Mouse (Mus musculus): ENCODE data around the gene Pex6. TPM values are rescaled to one million over a fixed set of nuclear protein-coding genes. Genes with fewer than 3 reads are reported as not detected.

The Pex6 gene
- 0.82 TPM for polyA plus RNA-seq (2014; fragmentation: Illumina TruSeq; extraction: RNeasy Lipid Tissue Mini Kit (QIAGEN cat#74804); ENCODE audit: low read depth, low replicate concordance)

DNA sequence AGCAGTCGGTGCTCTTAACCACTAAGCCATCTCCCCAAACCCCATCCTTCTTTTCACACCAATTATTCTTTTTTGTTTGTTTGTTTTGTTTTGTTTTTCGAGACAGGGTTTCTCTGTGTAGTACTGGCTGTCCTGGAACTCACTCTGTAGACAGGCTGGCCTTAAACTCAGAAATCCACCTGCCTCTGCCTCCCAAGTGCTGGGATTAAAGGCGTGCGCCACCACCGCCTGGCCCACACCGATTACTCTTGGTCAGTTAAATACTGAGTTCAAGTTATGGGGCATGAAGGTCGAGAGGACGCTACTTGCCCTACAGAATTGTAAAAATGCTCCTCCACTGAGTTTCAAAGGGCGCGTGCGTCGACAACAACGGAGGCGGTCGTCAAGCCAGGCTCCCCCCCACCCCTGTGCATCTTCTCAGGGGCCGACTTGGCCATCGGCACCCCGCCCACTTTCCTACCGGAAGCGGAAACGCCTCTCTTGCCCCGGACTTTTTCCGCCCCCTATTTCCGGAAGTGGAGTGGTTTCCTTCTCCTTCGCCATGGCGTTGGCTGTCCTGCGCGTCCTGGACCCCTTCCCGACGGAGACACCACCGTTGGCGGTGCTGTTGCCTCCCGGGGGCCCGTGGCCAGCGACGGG, at the start of gene Pex6:
Pex6 (plus strand) TSS at position 505 of the 639 bp plus-strand sequence.

DNA sequence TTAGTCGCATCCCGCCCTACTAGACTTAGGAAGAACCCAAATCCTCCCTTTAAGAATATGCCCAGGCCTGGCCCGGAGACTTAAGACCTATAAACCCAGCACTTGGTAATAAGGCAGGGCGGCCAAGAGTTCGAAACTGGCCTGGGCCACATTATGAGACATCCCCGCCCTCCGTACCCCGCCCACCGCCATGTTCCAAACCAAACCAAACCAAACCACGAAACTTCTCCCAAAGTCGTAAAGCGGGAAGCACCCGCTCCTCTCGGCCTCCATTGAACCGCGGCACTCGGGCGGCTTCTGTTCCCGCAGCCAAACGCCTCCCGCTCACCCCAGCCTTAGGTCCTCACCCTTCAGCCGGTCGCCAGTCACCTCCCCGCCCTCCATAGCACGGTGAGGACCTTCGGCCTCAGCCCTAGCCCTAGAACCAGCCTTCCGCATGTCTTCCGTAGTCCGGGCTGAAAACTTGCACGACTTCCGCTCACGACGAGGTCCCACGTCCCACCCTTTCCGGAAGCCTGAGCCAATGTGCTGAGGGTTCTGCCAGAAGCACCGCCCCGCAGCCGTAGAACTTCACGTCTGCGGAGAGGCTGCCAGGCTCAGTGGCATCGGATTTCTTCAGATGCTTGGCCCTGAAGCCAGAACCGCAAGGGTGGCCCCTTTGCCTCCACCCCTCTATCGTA, 37.3 kb upstream of the Pex6 start, which contains the start of gene Rrp36:
Rrp36 (minus strand) TSS at position 503 of the 680 bp plus-strand sequence.

DNA sequence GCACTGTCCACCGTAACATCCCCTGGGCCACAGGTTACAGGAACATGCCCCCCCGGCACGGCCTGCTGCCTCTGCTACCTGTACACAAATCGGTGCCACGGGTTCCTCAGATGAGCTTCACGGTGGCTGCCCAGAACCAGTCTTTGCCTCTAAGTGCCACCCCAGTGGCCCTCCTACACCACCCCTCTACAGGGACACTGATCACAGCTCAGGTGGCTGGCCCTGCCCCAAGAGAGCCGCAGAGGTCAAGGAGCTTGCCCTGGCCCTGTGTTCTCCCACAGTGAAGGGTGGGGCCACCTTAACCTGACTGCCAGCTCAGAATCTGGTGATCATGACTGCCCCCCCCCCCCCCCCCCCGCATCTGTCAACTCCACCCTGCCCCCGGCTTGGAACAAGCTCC, 32.8 kb upstream of the Pex6 start, which contains the start of gene Mea1:
Mea1 (plus strand) TSS at position 378 of the 400 bp plus-strand sequence.

DNA sequence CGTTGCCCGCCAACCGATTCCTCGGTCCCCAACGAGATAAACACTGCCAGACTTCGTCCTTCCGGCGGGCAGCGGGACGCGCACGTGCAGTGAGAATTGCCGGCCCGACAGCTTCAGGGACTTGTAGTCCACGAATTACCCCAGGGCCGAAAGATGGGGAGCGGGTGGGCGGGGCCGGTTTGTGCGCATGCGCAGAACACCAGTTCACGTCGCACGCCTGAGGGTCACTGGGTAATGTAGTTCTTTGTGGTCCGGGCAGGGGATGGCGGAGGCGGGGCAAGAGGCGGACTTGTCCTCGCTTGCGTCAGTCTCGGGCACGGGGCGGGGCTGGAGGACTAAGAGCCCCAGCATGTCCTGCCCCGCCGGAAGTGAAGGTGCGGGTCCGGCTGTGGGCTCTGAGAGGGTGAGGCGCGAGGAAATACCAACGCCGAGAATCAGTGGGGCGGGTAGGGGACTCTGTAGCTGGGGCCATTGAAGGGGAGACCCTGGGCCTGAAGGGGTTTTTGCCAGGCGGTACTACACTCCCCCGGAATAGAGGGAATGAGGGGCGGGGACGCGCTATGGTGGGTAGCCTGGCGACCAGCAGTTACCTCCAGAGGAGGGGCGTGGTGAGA, 30.4 kb upstream of the Pex6 start, which contains the start of gene Klhdc3:
Klhdc3 (minus strand) TSS at position 155 of the 614 bp plus-strand sequence.

DNA sequence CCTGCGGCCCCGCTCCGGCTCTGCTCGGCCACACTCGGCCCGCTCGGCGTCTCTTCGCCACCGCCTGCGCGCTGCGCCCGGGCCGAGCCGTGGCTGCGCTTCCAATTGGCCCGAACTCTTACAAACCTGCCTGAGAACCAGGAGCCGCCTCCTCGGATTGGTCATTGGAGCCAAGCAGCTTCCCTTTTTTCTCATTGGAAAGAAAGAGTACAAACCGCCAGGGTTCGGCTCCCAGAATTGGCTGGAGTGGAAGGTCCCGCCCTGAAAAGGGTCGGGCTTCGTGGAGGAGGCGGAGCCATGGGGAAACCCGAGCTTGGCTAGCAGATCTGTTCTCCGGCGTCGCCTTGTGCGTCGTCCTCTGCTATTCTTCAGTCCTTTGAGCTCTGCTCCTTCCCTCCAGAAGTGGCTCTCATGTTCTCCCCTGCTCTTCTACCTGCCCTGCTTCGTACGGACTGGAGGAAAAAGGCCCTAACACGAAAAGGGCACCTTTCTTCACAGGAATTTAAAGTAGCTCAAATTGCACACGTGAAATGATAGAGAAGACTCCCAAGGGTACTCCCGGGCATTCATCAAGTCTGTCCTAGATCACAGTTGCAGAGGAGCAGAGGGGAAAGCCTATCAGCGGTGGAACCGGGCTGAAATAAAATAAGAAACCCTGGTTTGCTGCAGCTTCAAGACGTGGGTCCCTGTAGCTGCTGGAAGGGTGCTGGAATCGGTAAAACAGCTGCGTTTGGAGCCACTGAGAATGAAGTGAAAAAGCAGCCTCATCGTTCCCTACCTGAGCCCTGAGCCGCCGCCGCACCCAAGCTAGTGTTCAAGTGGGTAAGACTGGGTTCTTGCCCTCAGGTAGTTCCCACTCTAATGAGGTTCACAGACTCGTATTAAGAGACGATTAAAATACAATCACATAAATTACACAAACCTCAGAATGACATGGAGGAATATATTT, 6.1 kb upstream of the Pex6 start, which contains the start of gene Ppp2r5d:
Ppp2r5d (minus strand) TSS at position 225 of the 949 bp plus-strand sequence.

DNA sequence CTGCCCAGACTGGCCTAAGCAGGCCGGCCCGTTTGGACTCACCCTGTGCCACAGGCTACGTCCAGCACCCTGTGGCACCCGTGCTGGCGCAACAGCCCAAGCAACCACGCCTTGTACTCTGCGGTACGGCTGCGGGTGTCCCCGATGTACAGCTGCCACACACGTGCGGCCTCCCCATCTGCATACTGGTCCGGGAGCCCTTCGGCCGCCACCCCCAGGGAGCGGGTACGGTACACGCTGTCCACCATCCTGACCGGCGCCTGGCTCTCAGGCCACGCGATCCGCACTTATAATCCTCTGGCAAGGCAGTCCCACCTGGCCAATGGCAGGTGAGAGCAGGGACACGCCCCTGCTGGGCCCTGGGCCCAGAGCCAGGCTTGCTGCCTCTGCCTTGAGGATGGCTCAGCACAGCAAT, 17.6 kb downstream of the Pex6 start, which contains the start of gene Gnmt:
Gnmt (minus strand) TSS at position 265 of the 415 bp plus-strand sequence.

DNA sequence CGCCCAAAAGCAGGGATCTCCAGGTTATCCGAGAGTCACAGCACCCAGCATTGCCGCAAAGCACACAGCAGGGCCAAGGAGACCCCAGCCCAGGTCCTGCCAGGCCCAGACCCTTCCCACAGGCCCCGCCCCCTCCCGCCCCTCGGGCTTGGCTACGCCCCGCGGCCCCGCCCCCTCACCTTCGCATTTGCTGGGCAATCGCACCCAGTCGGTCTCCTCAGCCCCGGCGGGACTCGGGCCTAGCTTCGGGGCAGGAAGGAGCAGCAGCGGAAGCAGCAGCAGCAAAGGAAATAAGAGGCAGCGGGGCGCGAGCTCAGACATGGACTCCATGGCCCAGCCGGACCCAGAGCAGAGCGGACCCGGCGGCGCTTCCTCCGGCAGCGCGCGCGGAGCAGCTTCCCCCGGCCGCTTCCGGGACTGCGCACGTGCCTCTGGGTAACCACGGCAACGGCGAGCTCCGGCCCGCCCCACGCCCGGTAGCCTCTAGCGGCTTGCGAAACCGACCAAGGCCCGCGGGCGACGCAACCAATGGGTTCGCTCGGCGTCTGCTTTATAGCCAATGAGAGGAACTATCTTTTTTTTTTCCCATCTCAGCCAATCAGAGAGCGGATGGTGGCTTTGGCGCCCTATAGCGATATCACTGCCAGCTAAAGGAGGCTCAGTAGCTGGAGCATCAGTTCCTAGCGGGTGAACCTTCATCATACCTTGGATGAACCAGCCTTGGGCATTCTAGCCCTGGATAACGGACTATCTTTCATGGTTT, 40.7 kb downstream of the Pex6 start, which contains the start of gene Cnpy3:
Cnpy3 (minus strand) TSS at position 421 of the 763 bp plus-strand sequence.

DNA sequence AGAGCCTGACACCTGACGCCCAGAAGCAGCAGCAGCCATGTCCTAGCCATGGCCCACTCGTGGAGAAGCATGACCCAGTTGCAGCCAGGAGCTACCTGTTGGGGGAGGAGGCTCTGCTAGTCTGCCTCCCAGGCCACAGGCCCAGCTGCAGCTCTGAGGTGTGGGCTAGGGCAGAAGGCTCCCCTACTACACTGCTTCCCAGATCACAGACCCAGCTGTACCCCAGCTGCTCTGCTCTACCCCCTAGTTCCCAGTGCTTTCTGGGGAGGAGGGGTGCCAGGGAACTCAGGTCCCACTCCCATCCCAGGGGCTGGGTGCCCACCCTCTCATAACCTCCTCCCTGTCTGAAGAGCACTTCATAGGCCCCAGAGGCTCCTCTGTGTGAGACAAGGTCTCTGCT, 52.3 kb downstream of the Pex6 start, which contains the start of gene Ptcra:
Ptcra (minus strand) TSS at position 169 of the 400 bp plus-strand sequence.

DNA sequence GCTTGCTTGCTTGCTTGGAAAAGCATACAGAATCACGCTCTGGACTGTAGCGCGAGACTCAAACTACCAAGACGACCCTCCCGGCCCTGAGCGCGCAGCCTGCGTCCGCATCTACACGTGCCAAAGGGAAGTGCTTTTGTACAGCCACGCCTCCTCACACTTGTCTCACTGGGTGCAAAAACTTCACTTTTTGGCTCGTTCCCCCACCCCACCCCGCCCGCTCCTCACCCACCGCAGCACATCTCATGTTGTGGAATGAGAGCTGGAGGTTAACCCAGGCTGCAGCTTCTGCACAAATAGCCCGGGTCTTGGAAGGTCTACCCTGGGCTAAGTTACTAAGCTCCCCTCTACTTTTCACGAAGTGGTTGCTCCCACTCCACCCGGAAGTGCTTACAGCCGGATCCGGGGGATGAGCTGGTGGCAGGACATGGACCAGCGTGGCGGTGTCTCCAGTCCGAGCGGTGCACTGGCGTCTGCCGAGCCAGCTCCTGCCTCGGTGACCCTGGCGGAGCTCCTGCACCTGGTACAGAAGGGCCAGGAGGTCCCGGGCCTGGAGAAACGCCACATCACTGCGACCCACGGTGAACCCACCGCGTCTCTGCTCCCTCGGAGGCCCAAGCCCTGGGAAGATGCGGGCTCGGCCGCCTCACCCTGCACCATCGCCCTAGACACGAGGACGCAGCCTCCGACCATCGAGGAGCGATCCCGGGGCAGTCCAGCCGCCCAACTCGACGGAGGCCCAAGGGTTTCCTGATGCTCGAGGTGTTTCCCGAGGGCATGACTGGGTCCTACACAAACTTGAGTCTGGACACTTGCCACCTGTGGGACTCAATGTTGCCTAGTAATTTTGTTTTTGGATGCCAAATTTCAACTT, 61.4 kb downstream of the Pex6 start, which contains the start of gene 2310039H08Rik:
2310039H08Rik (plus strand) TSS at position 232 of the 874 bp plus-strand sequence.

Other genes with a start within 250 kb of the Pex6 start
- gene Ttbk1, start 223.8 kb upstream of the Pex6 start, polyA plus RNA-seq (2014; fragmentation: Illumina TruSeq; extraction: RNeasy Lipid Tissue Mini Kit (QIAGEN cat#74804); ENCODE audit: low read depth, low replicate concordance) = not detected
- 1.6 TPM for gene Dnph1, start 214.8 kb upstream of the Pex6 start, polyA plus RNA-seq (2014; fragmentation: Illumina TruSeq; extraction: RNeasy Lipid Tissue Mini Kit (QIAGEN cat#74804); ENCODE audit: low read depth, low replicate concordance)
- gene Cul9, start 165.1 kb upstream of the Pex6 start, polyA plus RNA-seq (2014; fragmentation: Illumina TruSeq; extraction: RNeasy Lipid Tissue Mini Kit (QIAGEN cat#74804); ENCODE audit: low read depth, low replicate concordance) = 1.3 TPM
- gene Srf, start 155.3 kb upstream of the Pex6 start, polyA plus RNA-seq (2014; fragmentation: Illumina TruSeq; extraction: RNeasy Lipid Tissue Mini Kit (QIAGEN cat#74804); ENCODE audit: low read depth, low replicate concordance) = not detected
- 0.41 TPM for gene Ptk7, start 82.0 kb upstream of the Pex6 start, polyA plus RNA-seq (2014; fragmentation: Illumina TruSeq; extraction: RNeasy Lipid Tissue Mini Kit (QIAGEN cat#74804); ENCODE audit: low read depth, low replicate concordance)
- not detected for gene Klc4, start 65.4 kb upstream of the Pex6 start, polyA plus RNA-seq (2014; fragmentation: Illumina TruSeq; extraction: RNeasy Lipid Tissue Mini Kit (QIAGEN cat#74804); ENCODE audit: low read depth, low replicate concordance)
- 3.4 TPM for gene Mrpl2, start 65.2 kb upstream of the Pex6 start, polyA plus RNA-seq (2014; fragmentation: Illumina TruSeq; extraction: RNeasy Lipid Tissue Mini Kit (QIAGEN cat#74804); ENCODE audit: low read depth, low replicate concordance)
- gene Cul7, start 61.1 kb upstream of the Pex6 start, polyA plus RNA-seq (2014; fragmentation: Illumina TruSeq; extraction: RNeasy Lipid Tissue Mini Kit (QIAGEN cat#74804); ENCODE audit: low read depth, low replicate concordance) = 0.41 TPM
- gene Rrp36, start 37.1 kb upstream of the Pex6 start, polyA plus RNA-seq (2014; fragmentation: Illumina TruSeq; extraction: RNeasy Lipid Tissue Mini Kit (QIAGEN cat#74804); ENCODE audit: low read depth, low replicate concordance) = 4.2 TPM
- 5.2 TPM for gene Mea1, start 32.7 kb upstream of the Pex6 start, polyA plus RNA-seq (2014; fragmentation: Illumina TruSeq; extraction: RNeasy Lipid Tissue Mini Kit (QIAGEN cat#74804); ENCODE audit: low read depth, low replicate concordance)
- gene Klhdc3, start 30.5 kb upstream of the Pex6 start, polyA plus RNA-seq (2014; fragmentation: Illumina TruSeq; extraction: RNeasy Lipid Tissue Mini Kit (QIAGEN cat#74804); ENCODE audit: low read depth, low replicate concordance) = 3.8 TPM
- 11.0 TPM for gene Ppp2r5d, start 6.4 kb upstream of the Pex6 start, polyA plus RNA-seq (2014; fragmentation: Illumina TruSeq; extraction: RNeasy Lipid Tissue Mini Kit (QIAGEN cat#74804); ENCODE audit: low read depth, low replicate concordance)
- gene Gnmt, start 17.7 kb downstream of the Pex6 start, polyA plus RNA-seq (2014; fragmentation: Illumina TruSeq; extraction: RNeasy Lipid Tissue Mini Kit (QIAGEN cat#74804); ENCODE audit: low read depth, low replicate concordance) = not detected
- gene Cnpy3, start 40.8 kb downstream of the Pex6 start, polyA plus RNA-seq (2014; fragmentation: Illumina TruSeq; extraction: RNeasy Lipid Tissue Mini Kit (QIAGEN cat#74804); ENCODE audit: low read depth, low replicate concordance) = 1.2 TPM
- not detected for gene Ptcra, start 52.2 kb downstream of the Pex6 start, polyA plus RNA-seq (2014; fragmentation: Illumina TruSeq; extraction: RNeasy Lipid Tissue Mini Kit (QIAGEN cat#74804); ENCODE audit: low read depth, low replicate concordance)
- gene 2310039H08Rik, start 61.2 kb downstream of the Pex6 start, polyA plus RNA-seq (2014; fragmentation: Illumina TruSeq; extraction: RNeasy Lipid Tissue Mini Kit (QIAGEN cat#74804); ENCODE audit: low read depth, low replicate concordance) = 28.8 TPM
- gene Rpl7l1, start 71.2 kb downstream of the Pex6 start, polyA plus RNA-seq (2014; fragmentation: Illumina TruSeq; extraction: RNeasy Lipid Tissue Mini Kit (QIAGEN cat#74804); ENCODE audit: low read depth, low replicate concordance) = 34.1 TPM
- 9.7 TPM for gene Bicral, start 147.0 kb downstream of the Pex6 start, polyA plus RNA-seq (2014; fragmentation: Illumina TruSeq; extraction: RNeasy Lipid Tissue Mini Kit (QIAGEN cat#74804); ENCODE audit: low read depth, low replicate concordance)
- 0.87 TPM for gene Tbcc, start 179.2 kb downstream of the Pex6 start, polyA plus RNA-seq (2014; fragmentation: Illumina TruSeq; extraction: RNeasy Lipid Tissue Mini Kit (QIAGEN cat#74804); ENCODE audit: low read depth, low replicate concordance)
- not detected for gene Prph2, start 199.0 kb downstream of the Pex6 start, polyA plus RNA-seq (2014; fragmentation: Illumina TruSeq; extraction: RNeasy Lipid Tissue Mini Kit (QIAGEN cat#74804); ENCODE audit: low read depth, low replicate concordance)

All from adrenal gland, adult 10 weeks (tissue).